Mouse (Mus musculus) heart, embryonic 15.5 days (tissue): Measurements from ENCODE around the gene Ube2a. TPM values are rescaled to one million over a fixed set of nuclear protein-coding genes. Genes with fewer than 3 reads are reported as not detected.

Experiments
- ATAC-seq: fragments of 200-750 bp; cut with Nextera tagmentation; replicated peaks from 2 replicates; pipeline ENCODE4 v1.8.0; 2017; ENCODE audit warnings: low read depth, moderate TSS enrichment; ENCODE audit not compliant: insufficient number of reproducible peaks, insufficient read depth, low FRiP score
- H3K27ac ChIP-seq: fragments of 300-500 bp; sonication (generic); 2 replicates; pipeline ENCODE4 v1.5.1; 2015; ENCODE audit warnings: mild to moderate bottlenecking, inconsistent platforms
- H3K27me3 ChIP-seq: fragments of 300-500 bp; sonication (generic); 2 replicates; pipeline ENCODE4 v1.6.1; 2015; ENCODE audit warnings: inconsistent platforms
- H3K36me3 ChIP-seq: fragments of 300-500 bp; sonication (generic); 2 replicates; pipeline ENCODE4 v1.6.1; 2015; ENCODE audit warnings: mild to moderate bottlenecking, inconsistent platforms
- H3K4me1 ChIP-seq: fragments of 300-500 bp; sonication (generic); replicated peaks from 2 replicates; pipeline ENCODE4 v1.6.1; 2015; ENCODE audit warnings: inconsistent platforms
- H3K4me2 ChIP-seq: fragments of 300-500 bp; sonication (generic); 2 replicates; pipeline ENCODE4 v1.6.1; 2015; ENCODE audit warnings: inconsistent platforms, mild to moderate bottlenecking, moderate library complexity
- H3K4me3 ChIP-seq: fragments of 300-500 bp; sonication (generic); 2 replicates; pipeline ENCODE4 v1.5.1; 2015; ENCODE audit warnings: mild to moderate bottlenecking, inconsistent platforms
- H3K9ac ChIP-seq: fragments of 300-500 bp; sonication (generic); 2 replicates; pipeline ENCODE4 v1.6.1; 2015; ENCODE audit warnings: mild to moderate bottlenecking, inconsistent platforms
- H3K9me3 ChIP-seq: fragments of 300-500 bp; sonication (generic); replicated peaks from 2 replicates; pipeline ENCODE4 v1.6.1; 2016; ENCODE audit warnings: inconsistent platforms
- WGBS: fragments of 180-500 bp; shearing (Covaris S2); methylation state at CpG from one replicate; pipeline ENCODE4 v1.1.7; 2015; ENCODE audit warnings: mixed read lengths; 5-methylcytosine and 5-hydroxymethylcytosine counted together
- polyA plus RNA-seq: library from polyadenylated mRNA; unstranded; fragments of >200 nt; fragmentation: Nextera tagmentation; extraction: Ambion mirVana; gene quantifications from 2 replicates; pipeline ENCODE4 v1.2.1, GENCODE M21; 2015

Gene Ube2a
- polyA plus RNA-seq, result 115 and 130 TPM in 2 replicates

GRCm38 (mm10) chrX:36873765-36874164, at the start of gene Ube2a, which contains the start of gene C330007P06Rik:
TSS of gene Ube2a (plus strand) at chrX:36873900.
TSS of gene C330007P06Rik (minus strand) at chrX:36874111.
- 0 out of 2 replicates have a peak, but pooled peaks cover 3% of the 10 kb centered on the region for H3K4me1 ChIP-seq
- 17% methylated on average over 8 of the region's 8 CpGs for WGBS
- no peaks in the 10 kb centered on the region for H3K27me3 ChIP-seq
- H3K4me3 ChIP-seq, result peak within 1 kb of the TSS; percentile 67
- H3K9ac ChIP-seq, result peak within 1 kb of the TSS; percentile 71
- peak within 1 kb of the TSS; percentile 63 for H3K4me2 ChIP-seq
- peak within 1 kb of the TSS; percentile 75 for H3K27ac ChIP-seq
- no peaks in the 10 kb centered on the region for H3K9me3 ChIP-seq
- no peaks in the 10 kb centered on the region for H3K36me3 ChIP-seq
- 0 out of 2 replicates have a peak, but pooled peaks have one; percentile 3 for ATAC-seq

GRCm38 (mm10) chrX:36823932-36824711, 49.6 kb upstream of the Ube2a start:
- no peaks in the 10 kb centered on the region for H3K36me3 ChIP-seq
- H3K4me1 ChIP-seq, result no peaks in the 10 kb centered on the region
- no peak overlapping the region for H3K9ac ChIP-seq
- no peaks in the 10 kb centered on the region for H3K27me3 ChIP-seq
- no peak overlapping the region for H3K27ac ChIP-seq
- H3K9me3 ChIP-seq, result no peaks in the 10 kb centered on the region
- ATAC-seq, result no peak
- WGBS, result 82% methylated on average over 10 of the region's 10 CpGs
- H3K4me2 ChIP-seq, result no peak overlapping the region
- no peak overlapping the region for H3K4me3 ChIP-seq

- Histone ChIP-seq H3K4me3 (no peak overlapping the region), H3K27ac (no peak overlapping the region), H3K27me3 (no peaks in the 10 kb centered on the region), H3K36me3 (no peaks in the 10 kb centered on the region), H3K9me3 (no peaks in the 10 kb centered on the region), H3K9ac (no peak overlapping the region), H3K4me1 (no peaks in the 10 kb centered on the region), H3K4me2 (no peak overlapping the region)
- WGBS, result 28% methylated on average over 2 of the region's 2 CpGs
- no peak for ATAC-seq
Measured at GRCm38 (mm10) chrX:36825032-36825431, 48.7 kb upstream of the Ube2a start.

DNA sequence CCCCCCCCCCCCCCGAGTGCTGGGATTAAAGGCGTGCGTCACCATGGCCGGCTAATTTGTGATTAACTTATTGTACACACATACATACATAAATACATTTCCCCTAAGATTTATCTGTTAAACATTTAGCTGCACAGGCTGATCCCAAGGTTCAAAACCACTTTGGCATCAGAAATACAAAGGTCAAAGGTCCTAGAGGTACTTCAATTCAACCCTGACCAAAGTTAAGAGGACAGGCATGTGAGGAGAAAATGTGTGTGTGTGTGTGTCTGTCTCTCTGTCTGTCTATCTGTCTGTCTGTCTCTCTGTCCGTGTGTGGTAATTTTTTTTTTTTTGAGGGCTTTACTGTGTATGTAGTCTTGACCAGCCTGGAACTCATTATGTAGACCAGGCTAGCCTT, 46.8 kb upstream of the Ube2a start:
- H3K4me2 ChIP-seq, result no peak overlapping the region
- H3K27me3 ChIP-seq, result no peaks in the 10 kb centered on the region
- H3K9me3 ChIP-seq, result no peaks in the 10 kb centered on the region
- H3K27ac ChIP-seq, result no peak overlapping the region
- WGBS, result 83% methylated on average over 2 of the region's 5 CpGs
- no peaks in the 10 kb centered on the region for H3K36me3 ChIP-seq
- no peak overlapping the region for H3K9ac ChIP-seq
- H3K4me3 ChIP-seq, result no peak overlapping the region
- no peak for ATAC-seq
- peaks cover 6% of the 10 kb centered on the region for H3K4me1 ChIP-seq

DNA sequence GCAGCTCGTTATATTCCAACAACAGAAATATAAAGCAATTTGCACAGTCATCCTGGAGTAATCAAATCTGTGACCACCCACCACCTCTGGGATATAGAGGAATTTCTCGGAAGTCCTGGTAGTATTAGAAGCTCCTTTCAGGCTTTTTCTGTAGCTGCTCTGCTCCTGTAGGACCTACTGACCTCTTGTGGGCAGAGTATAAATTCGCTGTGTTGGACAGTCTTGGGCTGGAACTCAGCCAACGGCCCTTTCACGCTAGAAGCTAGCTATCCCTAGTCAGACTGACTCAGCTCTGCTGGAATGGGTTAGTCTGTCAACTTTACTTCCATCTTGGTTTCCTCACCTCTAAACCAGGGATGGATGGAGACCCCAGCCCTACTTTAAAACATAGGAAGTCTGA, 43.4 kb upstream of the Ube2a start:
- no peak overlapping the region for H3K4me3 ChIP-seq
- WGBS, result 32% methylated on average over 5 of the region's 5 CpGs
- ATAC-seq, result peak; percentile 53
- H3K36me3 ChIP-seq, result no peaks in the 10 kb centered on the region
- H3K9me3 ChIP-seq, result no peaks in the 10 kb centered on the region
- peaks cover 13% of the 10 kb centered on the region for H3K4me1 ChIP-seq
- H3K27me3 ChIP-seq, result no peaks in the 10 kb centered on the region
- no peak overlapping the region for H3K9ac ChIP-seq
- no peak overlapping the region for H3K4me2 ChIP-seq
- no peak overlapping the region for H3K27ac ChIP-seq

DNA sequence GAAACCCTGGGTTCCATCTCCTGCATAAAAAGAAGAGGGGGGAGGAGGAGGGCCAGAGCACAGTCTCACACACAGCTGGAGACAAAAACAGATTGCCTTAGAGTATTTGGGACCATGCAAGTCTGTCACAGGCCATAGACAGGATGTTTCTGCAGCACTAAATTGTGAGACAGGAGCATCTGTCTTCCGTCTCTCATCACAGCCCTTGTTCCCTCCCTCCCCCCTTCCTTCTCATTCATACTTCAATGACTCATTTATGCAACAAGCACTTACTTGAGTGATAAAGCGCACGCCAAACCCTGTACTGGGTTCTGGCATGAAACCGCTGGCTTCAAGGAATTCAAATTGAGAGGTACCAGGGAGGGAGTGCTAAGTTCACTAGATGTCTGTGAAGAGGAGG, 42.1 kb upstream of the Ube2a start:
- ATAC-seq, result peak; percentile 58
- 42% methylated on average over 4 of the region's 4 CpGs for WGBS
- no peaks in the 10 kb centered on the region for H3K9me3 ChIP-seq
- no peak overlapping the region for H3K4me2 ChIP-seq
- H3K4me3 ChIP-seq, result no peak overlapping the region
- peak overlapping the region; percentile 42 for H3K27ac ChIP-seq
- no peaks in the 10 kb centered on the region for H3K27me3 ChIP-seq
- no peak overlapping the region for H3K9ac ChIP-seq
- peaks cover 13% of the 10 kb centered on the region for H3K4me1 ChIP-seq
- H3K36me3 ChIP-seq, result no peaks in the 10 kb centered on the region

DNA sequence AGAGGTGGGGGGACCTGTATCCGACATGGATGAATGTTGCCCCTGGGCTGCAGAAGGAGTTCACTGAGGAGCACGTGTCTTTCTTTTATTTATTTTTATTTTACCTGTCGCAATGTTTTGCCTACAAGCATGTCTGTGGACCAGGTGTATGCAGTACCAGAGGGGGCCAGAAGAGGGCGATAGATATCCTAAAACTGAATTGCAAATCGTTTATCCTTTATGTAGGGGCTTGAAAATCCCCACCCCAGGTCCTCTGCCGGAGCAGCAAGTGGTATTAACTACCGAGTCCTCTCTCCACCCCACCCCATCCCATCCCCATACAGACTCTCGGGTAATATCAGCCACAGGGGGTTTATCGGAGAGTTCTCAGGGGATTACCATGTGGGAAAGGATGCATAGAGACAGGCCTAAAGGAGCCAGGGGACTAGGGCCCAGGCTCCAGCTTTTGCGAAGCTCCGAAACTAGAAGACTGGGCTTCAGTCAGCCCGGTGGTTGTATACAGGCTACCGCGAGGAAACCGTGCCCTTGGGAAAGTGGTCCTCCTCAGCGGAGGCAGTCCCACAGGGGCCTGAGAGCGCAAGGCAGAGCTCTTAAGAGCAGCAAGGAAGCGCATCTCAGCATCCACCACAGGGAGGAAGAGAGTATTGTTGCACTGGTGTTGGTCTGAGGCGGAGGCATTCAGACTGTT, 40.2 kb upstream of the Ube2a start:
- Histone ChIP-seq H3K27me3 (no peaks in the 10 kb centered on the region), H3K9ac (no peak overlapping the region), H3K36me3 (no peaks in the 10 kb centered on the region), H3K9me3 (no peaks in the 10 kb centered on the region), H3K27ac (no peak overlapping the region), H3K4me1 (peaks cover 13% of the 10 kb centered on the region), H3K4me2 (peak overlapping the region; percentile 50), H3K4me3 (peak overlapping the region; percentile 20; the same call in 1 of the 2 replicates)
- WGBS, result 27% methylated on average over 19 of the region's 19 CpGs
- ATAC-seq, result no peak

- Histone ChIP-seq H3K27ac (no peak overlapping the region), H3K27me3 (no peaks in the 10 kb centered on the region), H3K4me1 (peaks cover 4% of the 10 kb centered on the region), H3K9me3 (no peaks in the 10 kb centered on the region), H3K36me3 (no peaks in the 10 kb centered on the region), H3K4me2 (no peak overlapping the region), H3K4me3 (no peak overlapping the region), H3K9ac (no peak overlapping the region)
- WGBS, result 53% methylated on average over 6 of the region's 6 CpGs
- ATAC-seq, result no peak
Measured at GRCm38 (mm10) chrX:36837069-36837676, 36.5 kb upstream of the Ube2a start.

- H3K36me3 ChIP-seq, result no peaks in the 10 kb centered on the region
- no peaks in the 10 kb centered on the region for H3K9me3 ChIP-seq
- H3K9ac ChIP-seq, result no peak overlapping the region
- no peak overlapping the region for H3K4me2 ChIP-seq
- H3K27ac ChIP-seq, result peak overlapping the region; percentile 49
- no peak for ATAC-seq
- H3K4me3 ChIP-seq, result no peak overlapping the region
- WGBS, result 48% methylated on average over 7 of the region's 7 CpGs
- no peaks in the 10 kb centered on the region for H3K27me3 ChIP-seq
- no peaks in the 10 kb centered on the region for H3K4me1 ChIP-seq
Measured at GRCm38 (mm10) chrX:36839391-36839790, 34.3 kb upstream of the Ube2a start.

DNA sequence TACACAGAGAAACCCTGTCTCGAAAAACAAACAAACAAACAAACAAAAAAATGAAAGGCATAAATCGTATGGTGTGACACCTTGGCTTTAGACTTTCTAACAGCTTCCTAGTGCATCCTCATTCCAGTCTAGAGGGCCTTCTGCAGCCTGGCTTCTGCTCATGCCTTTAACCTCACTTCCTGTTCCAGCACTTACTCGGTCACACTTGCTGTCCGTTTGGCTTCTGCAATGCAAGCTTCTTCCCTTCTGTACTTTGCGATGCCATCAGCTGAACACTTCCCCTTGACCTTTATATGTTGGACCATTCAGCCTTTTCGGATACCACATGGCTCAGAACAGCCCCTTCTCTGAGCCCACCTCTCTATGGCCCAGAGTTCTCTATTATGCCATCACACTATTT, 32.0 kb upstream of the Ube2a start:
- no peak overlapping the region for H3K4me3 ChIP-seq
- 75% methylated on average over 6 of the region's 6 CpGs for whole genome bisulfite sequencing
- H3K36me3 ChIP-seq, result no peaks in the 10 kb centered on the region
- no peaks in the 10 kb centered on the region for H3K9me3 ChIP-seq
- no peak overlapping the region for H3K4me2 ChIP-seq
- no peaks in the 10 kb centered on the region for H3K4me1 ChIP-seq
- H3K9ac ChIP-seq, result no peak overlapping the region
- H3K27me3 ChIP-seq, result no peaks in the 10 kb centered on the region
- no peak for ATAC-seq
- no peak overlapping the region for H3K27ac ChIP-seq

DNA sequence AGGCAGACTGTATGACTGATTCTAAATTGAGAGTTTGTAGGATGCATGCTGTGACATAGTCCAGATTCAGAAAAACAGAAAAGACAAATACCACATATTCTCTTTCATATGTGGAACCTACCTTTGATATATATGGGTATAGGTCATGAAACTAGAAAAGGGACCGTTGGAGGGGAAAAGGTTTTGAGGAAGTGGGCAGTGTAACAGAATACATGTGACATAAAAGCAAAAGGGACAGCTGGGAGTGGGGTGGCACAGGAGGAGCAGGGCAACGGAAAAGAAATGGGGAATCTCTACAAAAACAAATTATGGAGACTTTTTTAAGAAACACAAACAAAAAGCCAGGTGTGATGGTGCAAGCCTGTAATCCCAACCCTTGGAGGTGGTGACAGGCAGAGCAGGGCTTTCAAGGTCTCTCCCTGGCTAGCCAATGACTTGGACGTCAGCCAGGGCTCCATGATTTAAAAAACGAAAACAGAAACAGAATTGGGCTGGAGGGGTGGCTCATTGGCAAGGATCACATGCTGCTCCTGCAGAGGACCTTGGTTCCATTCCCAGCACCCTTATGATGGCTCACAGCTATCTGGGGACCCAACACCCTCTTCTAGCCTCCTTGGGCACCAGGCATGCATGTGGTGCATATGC, 30.2 kb upstream of the Ube2a start:
- ATAC-seq, result no peak
- Histone ChIP-seq H3K4me3 (no peak overlapping the region), H3K9ac (no peak overlapping the region), H3K9me3 (no peaks in the 10 kb centered on the region), H3K4me1 (no peaks in the 10 kb centered on the region), H3K4me2 (no peak overlapping the region), H3K27me3 (no peaks in the 10 kb centered on the region), H3K27ac (no peak overlapping the region), H3K36me3 (no peaks in the 10 kb centered on the region)
- WGBS, result 45% methylated on average over 4 of the region's 4 CpGs
